Mouse (Mus musculus) urinary bladder, postnatal 4 days (tissue): ENCODE data around the gene Kcnip2.
"Not testable (repeated sequence)": the region's sequence is repeated elsewhere in the genome, so short reads cannot be mapped to it uniquely, and the experiment has no call there.

Source experiments
- DNase-seq, 2 experiments: peaks; one replicate each; pipeline ENCODE4 v3.0.0; 2021 to 2022; ENCODE audit warnings: low spot score in 2 of 2

Kcnip2 gene

GRCm38 (mm10) chr19:45812115-45812514 is 3.7 kb downstream of the Kcnip2 start:
- DNase-seq = no peak

- DNase-seq = no peak
Measured at GRCm38 (mm10) chr19:45811028-45811674, 4.7 kb downstream of the Kcnip2 start.

GRCm38 (mm10) chr19:45807732-45808131 is 8.1 kb downstream of the Kcnip2 start:
- no peak for DNase-seq

- DNase-seq = not testable (repeated sequence)
Measured at GRCm38 (mm10) chr19:45805817-45806216, 10.0 kb downstream of the Kcnip2 start.

GRCm38 (mm10) chr19:45804593-45805368 is 11.1 kb downstream of the Kcnip2 start:
- no peak for DNase-seq

- no peak for DNase-seq
Measured at GRCm38 (mm10) chr19:45803408-45803807, 12.5 kb downstream of the Kcnip2 start.

GRCm38 (mm10) chr19:45802702-45803101 is 13.2 kb downstream of the Kcnip2 start:
- no peak for DNase-seq

GRCm38 (mm10) chr19:45796879-45797278 is 19.0 kb downstream of the Kcnip2 start:
- no peak for DNase-seq

GRCm38 (mm10) chr19:45796061-45796556 is 19.8 kb downstream of the Kcnip2 start:
- no peak for DNase-seq

- no peak for DNase-seq
Measured at GRCm38 (mm10) chr19:45795406-45795944, 20.4 kb downstream of the Kcnip2 start.

- no peak for DNase-seq
Measured at GRCm38 (mm10) chr19:45794718-45795117, 21.1 kb downstream of the Kcnip2 start.

GRCm38 (mm10) chr19:45792404-45792803 is 23.5 kb downstream of the Kcnip2 start:
- DNase-seq = no peak

- DNase-seq = no peak
Measured at GRCm38 (mm10) chr19:45789888-45790874, 25.7 kb downstream of the Kcnip2 start.

GRCm38 (mm10) chr19:45789365-45789764 is 26.5 kb downstream of the Kcnip2 start:
- DNase-seq = no peak

- DNase-seq = no peak
Measured at GRCm38 (mm10) chr19:45788337-45788736, 27.5 kb downstream of the Kcnip2 start.

GRCm38 (mm10) chr19:45787450-45787849 is 28.4 kb downstream of the Kcnip2 start:
- no peak for DNase-seq

- no peak for DNase-seq
Measured at GRCm38 (mm10) chr19:45785470-45785869, 30.4 kb downstream of the Kcnip2 start.

GRCm38 (mm10) chr19:45783933-45784576 is 31.8 kb downstream of the Kcnip2 start:
- DNase-seq = no peak

GRCm38 (mm10) chr19:45783181-45783932 is 32.5 kb downstream of the Kcnip2 start, which contains the start of gene Mgea5:
Gene Mgea5, minus strand, starts transcription at chr19:45783837.
- DNase-seq = peak; percentile 97 to 98

GRCm38 (mm10) chr19:45782315-45783001 is 33.4 kb downstream of the Kcnip2 start:
- peak; percentile 65 to 69 for DNase-seq
